Mouse (Mus musculus) lung, adult 2 months (tissue): ENCODE measurements around the gene Gm7029.
"Not testable (repeated sequence)": the region's sequence is repeated elsewhere in the genome, so short reads cannot be mapped to it uniquely, and the experiment has no call there.

Experiments used
- CTCF ChIP-seq: fragments of 200-500 bp; IDR thresholded peaks from 2 replicates; pipeline ENCODE4 v1.5.1; 2011; ENCODE audit warnings: mild to moderate bottlenecking, low read length, control low read depth; ENCODE audit not compliant: insufficient read depth
- POLR2A ChIP-seq: fragments of 200-500 bp; IDR thresholded peaks from 2 replicates; pipeline ENCODE4 v1.6.1; 2011; ENCODE audit warnings: low read depth, mild to moderate bottlenecking, control low read depth, low read length, borderline replicate concordance; ENCODE audit errors: extremely low read depth

- TF ChIP-seq POLR2A, CTCF: not testable (repeated sequence)
Measured at GRCm38 (mm10) chr17:33873537-33873936, at the start of gene Gm7029.
